Mouse (Mus musculus) spleen, embryonic (tissue): ENCODE data around the gene Thap2.

Experiments used
- CTCF ChIA-PET: fragments of 350-600 bp; sonication (Branson Sonifier 250); formaldehyde crosslinking; loops from one replicate; lab custom pipeline; 2022; lab: Charles Lee

Gene Thap2

GRCm38 (mm10) chr10:115384221-115385017 is at the start of gene Thap2, which contains the start of gene Zfc3h1:
Thap2 (minus strand) TSS chr10:115384443.
Zfc3h1 (plus strand) TSS chr10:115384959.
- CTCF ChIA-PET: interaction anchor here (0.7 to 0.8 kb wide), 3 partner anchors 16 to 95 kb away, joined by 3 to 5 read pairs (median 3); partner anchors contain the start of gene Tmem19

GRCm38 (mm10) chr10:115425351-115425750 is 41.1 kb upstream of the Thap2 start:
- CTCF ChIA-PET: no interaction called here

- CTCF ChIA-PET: no interaction called here
These were observed 37.7 kb upstream of the Thap2 start for GRCm38 (mm10) chr10:115421976-115422375.

- CTCF ChIA-PET: no interaction called here
These were observed 29.8 kb upstream of the Thap2 start for GRCm38 (mm10) chr10:115414056-115414455.

- CTCF ChIA-PET: no interaction called here
These were observed 29.3 kb upstream of the Thap2 start for GRCm38 (mm10) chr10:115413496-115413895.

GRCm38 (mm10) chr10:115406393-115406792 is 22.1 kb upstream of the Thap2 start:
- CTCF ChIA-PET: no interaction called here

- CTCF ChIA-PET: no interaction called here
These were observed 7.7 kb upstream of the Thap2 start for GRCm38 (mm10) chr10:115391896-115392295.

GRCm38 (mm10) chr10:115391076-115391475 is 6.8 kb upstream of the Thap2 start:
- CTCF ChIA-PET: no interaction called here

- CTCF ChIA-PET: no interaction called here
These were observed 3.6 kb upstream of the Thap2 start for GRCm38 (mm10) chr10:115387891-115388290.

- CTCF ChIA-PET: no interaction called here
These were observed 1.1 kb upstream of the Thap2 start for GRCm38 (mm10) chr10:115385018-115386002.

GRCm38 (mm10) chr10:115383644-115384220 is 511 bp downstream of the Thap2 start:
- CTCF ChIA-PET: interaction anchor here (0.7 to 0.8 kb wide), 3 partner anchors 15 to 95 kb away, joined by 3 to 5 read pairs (median 3); partner anchors contain the start of gene Tmem19

- CTCF ChIA-PET: interaction anchor here (0.8 kb wide), 1 partner anchor 63 kb away, joined by 3 read pairs; no protein-coding TSS in a partner anchor
These were observed 1.2 kb downstream of the Thap2 start for GRCm38 (mm10) chr10:115382846-115383643.

- CTCF ChIA-PET: no interaction called here
These were observed 2.6 kb downstream of the Thap2 start for GRCm38 (mm10) chr10:115381506-115382084.

- CTCF ChIA-PET: interaction anchor here (1.7 kb wide), 1 partner anchor 21 kb away, joined by 5 read pairs; the partner anchor contains the start of gene Thap2
These were observed 21.1 kb downstream of the Thap2 start for GRCm38 (mm10) chr10:115363151-115363550.

GRCm38 (mm10) chr10:115362623-115362964 is 21.6 kb downstream of the Thap2 start:
- CTCF ChIA-PET: interaction anchor here (0.5 to 1.7 kb wide), 2 partner anchors 21 to 24 kb away, joined by 3 to 5 read pairs; partner anchors contain the start of gene Thap2

GRCm38 (mm10) chr10:115361840-115362622 is 22.2 kb downstream of the Thap2 start, which contains the start of gene Tmem19:
Tmem19 (minus strand) TSS chr10:115362501.
- CTCF ChIA-PET: interaction anchor here (0.5 to 1.7 kb wide), 2 partner anchors 22 to 24 kb away, joined by 3 to 5 read pairs; partner anchors contain the start of gene Thap2

GRCm38 (mm10) chr10:115359066-115359465 is 25.2 kb downstream of the Thap2 start:
- CTCF ChIA-PET: no interaction called here

GRCm38 (mm10) chr10:115358216-115358919 is 25.9 kb downstream of the Thap2 start:
- CTCF ChIA-PET: no interaction called here
